Mouse (Mus musculus) C2C12 (cell line): ENCODE measurements around the gene Adora1.

Source experiments
- CEBPB ChIP-seq: IDR thresholded peaks from one replicate; pipeline ENCODE4 v1.6.1; 2011; ENCODE audit warnings: low read depth, mild to moderate bottlenecking, control low read depth, moderate library complexity
- CTCF ChIP-seq: IDR thresholded peaks from one replicate; pipeline ENCODE4 v1.5.1; 2011; ENCODE audit not compliant: control insufficient read depth, insufficient read depth, insufficient read length
- MYOG ChIP-seq: IDR thresholded peaks from one replicate; pipeline ENCODE4 v1.6.1; 2011; ENCODE audit not compliant: control insufficient read depth, insufficient read length; ENCODE audit errors: extremely low read depth
- USF1 ChIP-seq: IDR thresholded peaks from one replicate; pipeline ENCODE4 v1.6.1; 2011; ENCODE audit warnings: low read depth, mild to moderate bottlenecking, control low read depth, moderate library complexity

GRCm38 (mm10) chr1:134264341-134264740 lies 29.1 kb upstream of the Adora1 start:
- TF ChIP-seq CEBPB = no peak
- no peak for TF ChIP-seq CTCF
- no peak for TF ChIP-seq MYOG
- no peak for TF ChIP-seq USF1
